Mouse (Mus musculus) liver, embryonic 12.5 days (tissue): ENCODE measurements around the gene Armh1. TPM values are rescaled to one million over a fixed set of nuclear protein-coding genes. Genes with fewer than 3 reads are reported as not detected.

ENCODE experiments used
- ATAC-seq: fragments of 200-750 bp; cut with Nextera tagmentation; 2 replicates; pipeline ENCODE4 v1.8.0; 2017; ENCODE audit warnings: moderate number of reproducible peaks, mild to moderate bottlenecking, moderate library complexity
- H3K27ac ChIP-seq: fragments of 300-500 bp; sonication (generic); 2 replicates; pipeline ENCODE4 v1.5.1; 2016; ENCODE audit warnings: mild to moderate bottlenecking
- H3K27me3 ChIP-seq: fragments of 300-500 bp; sonication (generic); replicated peaks from 2 replicates; pipeline ENCODE4 v1.6.1; 2016; ENCODE audit warnings: mild to moderate bottlenecking, moderate library complexity
- H3K36me3 ChIP-seq: fragments of 300-500 bp; sonication (generic); 2 replicates; pipeline ENCODE4 v1.6.1; 2016; ENCODE audit warnings: mild to moderate bottlenecking, moderate library complexity
- H3K4me1 ChIP-seq: fragments of 300-500 bp; sonication (generic); 2 replicates; pipeline ENCODE4 v1.6.1; 2016
- H3K4me2 ChIP-seq: fragments of 300-500 bp; sonication (generic); 2 replicates; pipeline ENCODE4 v1.6.1; 2016; ENCODE audit warnings: mild to moderate bottlenecking, moderate library complexity
- H3K4me3 ChIP-seq: fragments of 300-500 bp; sonication (generic); 2 replicates; pipeline ENCODE4 v1.5.1; 2016; ENCODE audit warnings: mild to moderate bottlenecking, moderate library complexity
- H3K9ac ChIP-seq: fragments of 300-500 bp; sonication (generic); 2 replicates; pipeline ENCODE4 v1.6.1; 2016; ENCODE audit warnings: mild to moderate bottlenecking, moderate library complexity
- H3K9me3 ChIP-seq: fragments of 300-500 bp; sonication (generic); replicated peaks from 2 replicates; pipeline ENCODE4 v1.6.1; 2016; ENCODE audit warnings: mild to moderate bottlenecking, moderate library complexity
- WGBS: fragments of 180-500 bp; shearing (Covaris S2); methylation state at CpG from one replicate; pipeline ENCODE4 v1.1.7; 2016; ENCODE audit not compliant: insufficient replicate concordance; 5-methylcytosine and 5-hydroxymethylcytosine counted together
- polyA plus RNA-seq: library from polyadenylated mRNA; unstranded; fragments of >200 nt; fragmentation: Nextera tagmentation; extraction: Ambion mirVana; gene quantifications from 2 replicates; pipeline ENCODE4 v1.2.1, GENCODE M21; 2016

Armh1 gene
- 0.17 TPM in 1 of 2 replicates, not detected in the other for polyA plus RNA-seq

GRCm38 (mm10) chr4:117251801-117252316 lies at the start of gene Armh1, which contains the start of gene Tmem53:
Gene Armh1, minus strand, starts transcription at chr4:117252125.
Gene Tmem53, plus strand, starts transcription at chr4:117251951.
- WGBS = 1% methylated on average over 43 of the region's 43 CpGs
- ATAC-seq = peak; percentile 100
- Histone ChIP-seq H3K36me3 (no peaks in the 10 kb centered on the region), H3K27me3 (peaks cover 4% of the 10 kb centered on the region; the same call in 1 of the 2 replicates), H3K4me1 (peaks cover 26% of the 10 kb centered on the region), H3K4me3 (peak within 1 kb of the TSS; percentile 72), H3K27ac (peak within 1 kb of the TSS; percentile 10; the same call in 1 of the 2 replicates), H3K4me2 (peak within 1 kb of the TSS; percentile 95), H3K9ac (peak within 1 kb of the TSS; percentile 76), H3K9me3 (no peaks in the 10 kb centered on the region)

- Histone ChIP-seq H3K36me3 (no peaks in the 10 kb centered on the region), H3K4me1 (peaks cover 16% of the 10 kb centered on the region), H3K27ac (no peak overlapping the region), H3K4me3 (no peak overlapping the region), H3K4me2 (no peak overlapping the region), H3K9ac (no peak overlapping the region), H3K9me3 (no peaks in the 10 kb centered on the region), H3K27me3 (peaks cover 92% of the 10 kb centered on the region)
- 77% methylated on average over 10 of the region's 10 CpGs for WGBS
- ATAC-seq = no peak
These were observed 48.0 kb upstream of the Armh1 start for GRCm38 (mm10) chr4:117299921-117300320.

- Histone ChIP-seq H3K4me3 (no peak overlapping the region), H3K4me1 (no peaks in the 10 kb centered on the region), H3K27ac (no peak overlapping the region), H3K36me3 (no peaks in the 10 kb centered on the region), H3K9me3 (no peaks in the 10 kb centered on the region), H3K9ac (no peak overlapping the region), H3K4me2 (no peak overlapping the region), H3K27me3 (peaks cover 74% of the 10 kb centered on the region)
- 67% methylated on average over 9 of the region's 9 CpGs for WGBS
- no peak for ATAC-seq
These were observed 45.9 kb upstream of the Armh1 start for GRCm38 (mm10) chr4:117297819-117298218.

DNA sequence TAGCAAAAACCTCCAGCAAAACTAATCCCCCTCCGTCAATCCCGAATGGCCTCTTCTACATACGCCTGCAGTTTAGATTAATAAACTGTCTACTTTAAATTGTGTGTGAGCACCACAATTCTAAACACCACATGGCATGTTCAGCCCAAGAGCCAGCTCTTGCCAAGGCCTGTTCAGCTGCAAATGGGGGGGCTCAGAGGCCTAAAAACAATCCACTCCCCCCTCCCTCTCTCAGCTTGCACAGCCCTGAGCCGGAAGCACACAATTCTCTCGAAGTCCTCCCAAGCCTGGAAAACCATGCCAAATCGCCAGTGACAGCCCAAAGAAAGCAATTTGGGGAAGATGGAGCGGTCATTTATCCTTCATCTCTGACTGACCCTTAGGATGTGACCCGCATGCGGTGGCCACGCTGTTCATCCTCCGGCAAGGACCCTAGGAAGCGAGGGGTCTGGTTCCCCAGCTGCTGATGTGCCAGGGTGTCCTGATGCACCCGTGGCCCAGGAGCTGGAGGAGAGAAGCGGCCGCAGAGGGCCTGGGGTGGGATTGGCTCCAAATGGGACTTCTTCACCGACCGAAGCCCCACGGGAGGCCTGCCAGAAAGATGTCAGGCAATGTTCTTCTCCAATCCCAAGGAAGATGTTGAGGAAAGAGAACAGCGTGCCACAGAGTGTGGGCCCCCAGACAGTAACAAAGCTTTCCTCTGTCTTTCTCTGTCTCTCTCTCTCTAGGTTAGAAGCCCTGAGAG lies 45.1 kb upstream of the Armh1 start:
- Histone ChIP-seq H3K4me2 (no peak overlapping the region), H3K27ac (no peak overlapping the region), H3K9ac (no peak overlapping the region), H3K4me3 (no peak overlapping the region), H3K27me3 (peaks cover 66% of the 10 kb centered on the region), H3K36me3 (no peaks in the 10 kb centered on the region), H3K4me1 (no peaks in the 10 kb centered on the region), H3K9me3 (no peaks in the 10 kb centered on the region)
- no peak for ATAC-seq
- WGBS = 82% methylated on average over 19 of the region's 19 CpGs

GRCm38 (mm10) chr4:117291696-117292095 lies 39.8 kb upstream of the Armh1 start:
- H3K27ac ChIP-seq = no peak overlapping the region
- peaks cover 27% of the 10 kb centered on the region for H3K4me1 ChIP-seq
- peaks cover 17% of the 10 kb centered on the region for H3K27me3 ChIP-seq
- H3K4me3 ChIP-seq = no peak overlapping the region
- no peaks in the 10 kb centered on the region for H3K9me3 ChIP-seq
- ATAC-seq = no peak
- H3K9ac ChIP-seq = no peak overlapping the region
- 74% methylated on average over 2 of the region's 2 CpGs for WGBS
- H3K36me3 ChIP-seq = peaks cover 15% of the 10 kb centered on the region
- H3K4me2 ChIP-seq = no peak overlapping the region

DNA sequence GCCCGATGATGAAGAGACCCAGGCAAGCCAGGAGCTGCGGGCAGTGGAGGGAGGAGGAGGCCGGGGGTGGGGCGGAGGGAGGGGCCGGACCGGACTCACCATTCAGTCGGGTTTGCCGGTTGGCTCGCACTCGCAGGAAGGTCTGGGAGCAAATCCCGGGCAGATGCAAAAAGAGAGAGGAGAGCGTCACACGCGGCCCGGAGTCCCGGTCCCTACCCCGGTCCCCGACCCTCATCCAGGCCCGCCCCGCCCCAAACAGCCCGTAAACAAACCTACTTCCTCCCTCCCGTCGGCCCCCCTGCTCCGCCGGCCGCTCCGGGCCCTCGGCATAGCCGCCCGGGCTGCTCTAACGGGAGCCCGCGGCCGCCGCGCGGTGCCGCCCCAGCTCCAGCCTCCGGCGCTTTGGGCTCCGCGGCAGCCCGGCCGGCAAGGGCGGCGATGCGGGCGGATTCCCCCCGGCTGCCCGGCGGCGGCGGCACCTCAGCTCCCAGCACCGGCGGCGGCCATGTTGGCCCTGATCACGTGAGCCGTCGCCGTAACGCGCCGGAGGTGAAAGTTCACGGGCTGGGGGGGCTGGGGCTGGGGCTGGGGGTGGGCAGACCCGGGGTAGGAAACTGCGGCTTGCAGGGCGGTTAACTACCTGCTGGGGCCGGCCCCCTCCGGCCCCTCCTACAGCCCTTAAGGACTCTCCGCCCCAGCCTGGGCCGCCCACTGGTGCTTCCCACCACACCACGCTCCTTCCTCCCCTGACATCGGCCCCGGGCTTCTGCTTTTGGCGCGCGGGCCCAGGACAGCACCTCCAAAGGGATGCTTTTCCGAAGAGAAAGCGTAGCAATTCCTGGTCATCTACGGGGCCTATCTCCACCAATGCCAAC lies 37.2 kb upstream of the Armh1 start:
- no peaks in the 10 kb centered on the region for H3K27me3 ChIP-seq
- H3K9me3 ChIP-seq = no peaks in the 10 kb centered on the region
- H3K9ac ChIP-seq = peak overlapping the region; percentile 83
- under 1% methylated on average over 75 of the region's 80 CpGs for WGBS
- H3K4me1 ChIP-seq = peaks cover 40% of the 10 kb centered on the region
- H3K27ac ChIP-seq = peak overlapping the region; percentile 94
- ATAC-seq = peak; percentile 87
- peaks cover 40% of the 10 kb centered on the region for H3K36me3 ChIP-seq
- H3K4me2 ChIP-seq = peak overlapping the region; percentile 94
- peak overlapping the region; percentile 86 for H3K4me3 ChIP-seq

DNA sequence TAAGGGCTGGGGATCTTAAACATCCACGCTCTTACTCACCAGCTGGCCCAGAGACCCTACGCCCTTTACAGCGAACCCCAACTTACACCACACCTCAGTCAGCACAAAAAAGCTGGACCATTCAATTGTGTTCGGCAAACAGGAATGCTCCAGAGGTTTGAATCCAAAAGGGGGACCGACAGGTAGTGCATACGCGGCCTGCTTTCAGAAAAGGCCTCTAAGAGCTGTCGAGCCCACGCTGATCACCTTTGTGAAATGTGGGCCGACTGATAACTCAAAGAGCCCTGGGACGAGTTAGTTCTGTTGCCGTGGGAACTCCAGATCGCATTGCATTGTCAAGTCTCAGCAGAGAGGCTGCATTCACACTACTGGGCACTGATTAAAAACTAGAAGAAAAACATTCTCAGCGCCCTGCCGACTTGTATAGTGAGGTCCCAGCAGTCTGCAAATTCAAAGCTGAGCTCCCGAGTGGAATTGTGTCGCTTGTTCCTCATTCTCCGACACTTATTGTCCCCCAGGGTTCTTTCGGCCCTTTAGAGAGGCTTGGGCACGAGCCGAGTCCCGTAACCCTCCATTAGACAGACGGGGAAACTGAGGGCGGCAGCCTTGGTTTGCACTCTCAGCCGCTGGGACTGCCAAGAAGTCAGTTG lies 36.5 kb upstream of the Armh1 start:
- H3K36me3 ChIP-seq = peaks cover 48% of the 10 kb centered on the region
- peak overlapping the region; percentile 94 for H3K4me2 ChIP-seq
- peak overlapping the region; percentile 83 for H3K9ac ChIP-seq
- H3K27ac ChIP-seq = peak overlapping the region; percentile 94
- ATAC-seq = peak; percentile 27; the same call in 1 of the 2 replicates
- no peaks in the 10 kb centered on the region for H3K9me3 ChIP-seq
- H3K27me3 ChIP-seq = no peaks in the 10 kb centered on the region
- peaks cover 48% of the 10 kb centered on the region for H3K4me1 ChIP-seq
- peak overlapping the region; percentile 86 for H3K4me3 ChIP-seq
- WGBS = 19% methylated on average over 25 of the region's 25 CpGs

DNA sequence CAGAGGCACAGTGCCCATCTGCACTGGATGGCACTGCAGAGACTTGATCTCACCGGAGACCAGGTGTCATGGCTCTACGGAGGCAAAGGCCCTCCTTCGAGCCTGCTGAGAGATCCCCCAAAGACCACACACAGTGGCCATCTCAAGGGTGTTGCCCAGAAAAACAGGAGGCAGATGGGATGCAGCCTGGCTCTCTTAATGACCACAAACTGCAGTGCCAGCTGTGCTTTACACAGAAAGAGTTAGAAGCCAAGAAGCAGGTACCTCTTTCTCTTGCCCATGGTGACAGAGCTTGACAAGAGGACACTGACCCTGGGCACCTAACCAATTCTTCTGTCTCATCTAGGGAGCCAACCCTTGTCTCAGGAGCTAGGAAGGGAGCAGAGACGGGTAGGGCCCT lies 32.4 kb upstream of the Armh1 start:
- H3K9ac ChIP-seq = no peak overlapping the region
- H3K27ac ChIP-seq = no peak overlapping the region
- H3K4me2 ChIP-seq = no peak overlapping the region
- no peaks in the 10 kb centered on the region for H3K9me3 ChIP-seq
- no peak for ATAC-seq
- H3K36me3 ChIP-seq = peaks cover 88% of the 10 kb centered on the region
- no peaks in the 10 kb centered on the region for H3K27me3 ChIP-seq
- 73% methylated on average over 4 of the region's 4 CpGs for WGBS
- H3K4me3 ChIP-seq = no peak overlapping the region
- peaks cover 46% of the 10 kb centered on the region for H3K4me1 ChIP-seq

- H3K4me1 ChIP-seq = peaks cover 44% of the 10 kb centered on the region
- no peak overlapping the region for H3K27ac ChIP-seq
- no peaks in the 10 kb centered on the region for H3K27me3 ChIP-seq
- no peak for ATAC-seq
- no peak overlapping the region for H3K4me3 ChIP-seq
- no peak overlapping the region for H3K9ac ChIP-seq
- H3K4me2 ChIP-seq = no peak overlapping the region
- peaks cover 96% of the 10 kb centered on the region for H3K36me3 ChIP-seq
- 70% methylated on average over 22 of the region's 22 CpGs for WGBS
- H3K9me3 ChIP-seq = no peaks in the 10 kb centered on the region
These were observed 31.6 kb upstream of the Armh1 start for GRCm38 (mm10) chr4:117283271-117284191.

GRCm38 (mm10) chr4:117281090-117281845 lies 29.3 kb upstream of the Armh1 start:
- Histone ChIP-seq H3K9me3 (no peaks in the 10 kb centered on the region), H3K9ac (no peak overlapping the region), H3K27ac (no peak overlapping the region), H3K36me3 (peaks cover 100% of the 10 kb centered on the region), H3K4me1 (peaks cover 28% of the 10 kb centered on the region), H3K4me3 (no peak overlapping the region), H3K27me3 (no peaks in the 10 kb centered on the region), H3K4me2 (no peak overlapping the region)
- WGBS = 87% methylated on average over 19 of the region's 19 CpGs
- ATAC-seq = no peak
